Mouse (Mus musculus) testis, adult 2 months (tissue): Measurements from ENCODE around the gene Pdgfc.

Experiments used
- CTCF ChIP-seq: fragments of 200-500 bp; IDR thresholded peaks from 2 replicates; pipeline ENCODE4 v1.5.1; 2012; ENCODE audit warnings: low read depth, mild to moderate bottlenecking, inconsistent platforms, low read length, moderate library complexity; ENCODE audit not compliant: control insufficient read depth, insufficient read depth, insufficient replicate concordance
- POLR2A ChIP-seq: fragments of 200-500 bp; IDR thresholded peaks from 2 replicates; pipeline ENCODE4 v1.6.1; 2012; ENCODE audit warnings: low read depth, mild to moderate bottlenecking, inconsistent platforms, low read length, moderate library complexity; ENCODE audit not compliant: control insufficient read depth

GRCm38 (mm10) chr3:81058527-81059031 lies 22.4 kb downstream of the Pdgfc start:
- TF ChIP-seq POLR2A, result no peak
- TF ChIP-seq CTCF, result no peak
